Mouse (Mus musculus): Measurements from ENCODE around the gene Enthd1.

Enthd1 gene

GRCm38 (mm10) chr15:80574211-80575040, 9.5 kb upstream of the Enthd1 start:
- DNase-seq (ENCODE audit: low spot score in 2 of 2): no peak

GRCm38 (mm10) chr15:80572811-80573520, 8.0 kb upstream of the Enthd1 start:
- DNase-seq (ENCODE audit: low spot score in 2 of 2): no peak

- DNase-seq (ENCODE audit: low spot score in 2 of 2): no peak
Observed at GRCm38 (mm10) chr15:80572291-80572690, 7.3 kb upstream of the Enthd1 start, which contains the start of gene Grap2. Grap2 (plus strand) TSS chr15:80572594.

GRCm38 (mm10) chr15:80571611-80572010, 6.7 kb upstream of the Enthd1 start:
- DNase-seq (ENCODE audit: low spot score in 2 of 2): no peak

- DNase-seq (ENCODE audit: low spot score in 2 of 2): no peak
Observed at GRCm38 (mm10) chr15:80570226-80570625, 5.3 kb upstream of the Enthd1 start.

- no peak for DNase-seq (ENCODE audit: low spot score in 2 of 2)
Observed at GRCm38 (mm10) chr15:80569205-80569604, 4.2 kb upstream of the Enthd1 start.

GRCm38 (mm10) chr15:80567731-80568130, 2.8 kb upstream of the Enthd1 start:
- DNase-seq (ENCODE audit: low spot score in 2 of 2): no peak

GRCm38 (mm10) chr15:80567139-80567538, 2.2 kb upstream of the Enthd1 start:
- no peak for DNase-seq (ENCODE audit: low spot score in 2 of 2)

GRCm38 (mm10) chr15:80566696-80567095, 1.7 kb upstream of the Enthd1 start:
- DNase-seq (ENCODE audit: low spot score in 2 of 2): no peak

- no peak for DNase-seq (ENCODE audit: low spot score in 2 of 2)
Observed at GRCm38 (mm10) chr15:80563634-80564208, 1.2 kb downstream of the Enthd1 start.

- DNase-seq (ENCODE audit: low spot score in 2 of 2): no peak
Observed at GRCm38 (mm10) chr15:80562446-80562845, 2.5 kb downstream of the Enthd1 start.

- DNase-seq (ENCODE audit: low spot score in 2 of 2): no peak
Observed at GRCm38 (mm10) chr15:80560646-80561580, 4.0 kb downstream of the Enthd1 start.

GRCm38 (mm10) chr15:80559978-80560377, 5.0 kb downstream of the Enthd1 start:
- no peak for DNase-seq (ENCODE audit: low spot score in 2 of 2)

GRCm38 (mm10) chr15:80559534-80559933, 5.4 kb downstream of the Enthd1 start:
- no peak for DNase-seq (ENCODE audit: low spot score in 2 of 2)

GRCm38 (mm10) chr15:80557745-80558144, 7.2 kb downstream of the Enthd1 start:
- DNase-seq (ENCODE audit: low spot score in 2 of 2): no peak

- DNase-seq (ENCODE audit: low spot score in 2 of 2): no peak
Observed at GRCm38 (mm10) chr15:80556021-80556420, 8.9 kb downstream of the Enthd1 start.

GRCm38 (mm10) chr15:80554860-80555822, 9.8 kb downstream of the Enthd1 start:
- DNase-seq (ENCODE audit: low spot score in 2 of 2): no peak

GRCm38 (mm10) chr15:80545430-80545829, 19.5 kb downstream of the Enthd1 start:
- no peak for DNase-seq (ENCODE audit: low spot score in 2 of 2)

GRCm38 (mm10) chr15:80544115-80544514, 20.8 kb downstream of the Enthd1 start:
- no peak for DNase-seq (ENCODE audit: low spot score in 2 of 2)

GRCm38 (mm10) chr15:80538671-80539340, 26.1 kb downstream of the Enthd1 start:
- DNase-seq (ENCODE audit: low spot score in 2 of 2): no peak
